Mouse (Mus musculus) layer of hippocampus, adult 2 months (tissue): ENCODE measurements around the gene C2cd3. TPM values are rescaled to one million over a fixed set of nuclear protein-coding genes. Genes with fewer than 3 reads are reported as not detected.

ENCODE experiments used
- DNase-seq, 2 experiments: peaks; one replicate each; pipeline ENCODE4 v3.0.0; 2022; ENCODE audit warnings: low spot score in 2 of 2
- H3K27ac ChIP-seq: fragments of 200-600 bp; 2 replicates; pipeline ENCODE4 v1.8.1; 2022
- H3K4me3 ChIP-seq: fragments of 200-600 bp; 2 replicates; pipeline ENCODE4 v1.8.1; 2022; ENCODE audit warnings: mild to moderate bottlenecking
- CTCF ChIP-seq: fragments of 200-600 bp; conservative IDR thresholded peaks from 2 replicates; pipeline ENCODE4 v1.8.1; 2022; ENCODE audit warnings: antibody characterized with exemption, mild to moderate bottlenecking, moderate library complexity
- total RNA-seq, 2 experiments: library from RNA; stranded (reverse); gene quantifications; 2 replicates each; pipeline ENCODE4 v1.2.3; 2021

C2cd3 gene
- total RNA-seq, 2 experiments from 2014 or later = 22.7 to 22.8 TPM

DNA sequence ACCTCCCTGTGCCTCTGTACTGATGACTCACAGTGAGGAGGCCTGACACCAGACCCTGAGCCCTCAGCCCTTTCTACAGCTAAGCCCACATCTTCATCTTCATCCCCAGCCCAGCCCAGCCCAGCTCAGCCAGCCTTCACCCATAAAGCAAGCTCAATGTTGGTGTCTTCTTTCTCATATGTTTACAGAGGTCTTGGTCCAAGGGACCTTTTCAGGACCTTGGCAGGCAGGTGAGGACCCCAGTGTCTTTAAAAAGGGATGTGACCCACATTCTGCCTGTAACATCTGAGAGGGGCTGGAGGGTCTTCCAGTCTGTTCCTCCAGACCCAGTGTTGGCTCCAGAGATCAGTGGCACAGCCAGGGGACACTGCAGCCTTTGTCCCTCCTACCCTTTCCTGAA, 127.4 kb downstream of the C2cd3 start:
- Histone ChIP-seq H3K27ac (no peak overlapping the region), H3K4me3 (no peak overlapping the region)
- no peak for DNase-seq
- TF ChIP-seq CTCF = no peak

DNA sequence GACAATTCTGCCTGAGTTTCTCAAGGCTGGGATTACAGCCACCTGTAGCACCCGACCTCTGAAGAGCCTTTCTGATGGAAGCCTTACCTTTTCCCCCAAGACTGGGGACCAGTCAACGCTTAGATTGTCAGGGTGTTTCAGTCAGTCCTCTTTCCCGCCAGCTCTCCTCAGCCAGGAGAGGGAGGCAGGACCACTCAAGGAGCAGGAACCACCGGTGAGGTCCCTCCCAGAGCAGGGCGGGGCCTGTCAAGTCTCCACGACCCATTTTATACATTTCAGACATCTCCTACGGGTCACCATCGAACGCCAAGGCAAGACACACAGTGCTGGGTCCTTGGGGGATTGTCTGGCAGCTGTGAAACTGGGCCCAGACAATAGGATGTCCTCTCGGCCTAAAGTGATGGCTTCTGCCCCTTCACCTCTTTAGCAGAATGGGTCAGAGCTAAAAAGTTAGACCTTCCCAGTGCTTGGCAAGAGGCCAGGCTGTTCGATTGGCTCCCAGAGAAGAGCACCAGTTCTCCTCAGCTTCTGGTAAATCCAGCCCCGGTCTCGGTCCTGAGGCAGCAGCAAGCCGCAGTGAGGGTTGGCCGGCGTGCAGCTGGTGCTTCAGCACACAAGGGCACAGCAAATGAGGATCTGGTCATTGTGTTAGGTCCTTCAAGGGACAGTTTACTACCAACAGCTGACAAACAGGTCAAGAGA, 128.4 kb downstream of the C2cd3 start:
- DNase-seq = no peak
- TF ChIP-seq CTCF = no peak
- no peak overlapping the region for H3K27ac ChIP-seq
- H3K4me3 ChIP-seq = no peak overlapping the region

DNA sequence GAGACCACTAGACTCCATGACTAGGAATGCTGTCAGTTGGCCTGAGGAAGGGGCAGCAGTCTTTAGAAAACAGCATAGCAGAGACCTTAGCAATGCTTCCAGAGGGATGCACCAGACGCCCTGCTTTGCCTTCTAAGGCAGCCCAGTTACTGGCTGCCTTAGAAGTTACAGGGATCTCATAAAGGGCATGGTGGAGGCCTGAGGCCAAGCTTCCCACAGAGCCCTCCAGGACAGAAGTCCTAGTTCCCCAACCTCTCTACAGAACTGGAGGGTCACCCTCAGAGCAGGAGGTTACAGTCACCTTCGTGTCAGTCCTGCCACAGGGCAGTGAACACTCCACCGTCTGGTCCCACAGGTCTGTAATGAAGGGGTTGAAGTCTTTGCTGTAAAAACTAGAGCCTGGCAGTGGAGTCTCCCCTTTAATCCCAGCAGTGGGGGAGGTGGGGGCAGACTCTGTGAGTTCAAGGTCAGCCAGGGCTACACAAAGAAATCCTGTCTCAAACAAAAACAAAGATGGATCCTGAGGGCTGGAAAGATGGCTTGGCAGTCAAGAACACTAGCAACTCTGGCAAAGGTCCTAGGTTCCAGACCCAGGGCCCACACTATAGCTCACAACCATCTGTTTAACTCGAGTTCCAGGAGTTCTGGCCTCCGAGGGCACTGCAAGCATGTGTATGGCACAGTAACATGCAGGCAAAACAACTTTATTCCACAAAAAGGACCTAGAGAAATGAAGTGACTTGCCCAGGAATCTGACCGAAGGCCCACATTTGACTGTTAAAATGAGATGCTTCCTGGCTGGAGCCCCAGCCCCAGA, 129.2 kb downstream of the C2cd3 start:
- DNase-seq = no peak
- Histone ChIP-seq H3K27ac (no peak overlapping the region), H3K4me3 (no peak overlapping the region)
- no peak for TF ChIP-seq CTCF

DNA sequence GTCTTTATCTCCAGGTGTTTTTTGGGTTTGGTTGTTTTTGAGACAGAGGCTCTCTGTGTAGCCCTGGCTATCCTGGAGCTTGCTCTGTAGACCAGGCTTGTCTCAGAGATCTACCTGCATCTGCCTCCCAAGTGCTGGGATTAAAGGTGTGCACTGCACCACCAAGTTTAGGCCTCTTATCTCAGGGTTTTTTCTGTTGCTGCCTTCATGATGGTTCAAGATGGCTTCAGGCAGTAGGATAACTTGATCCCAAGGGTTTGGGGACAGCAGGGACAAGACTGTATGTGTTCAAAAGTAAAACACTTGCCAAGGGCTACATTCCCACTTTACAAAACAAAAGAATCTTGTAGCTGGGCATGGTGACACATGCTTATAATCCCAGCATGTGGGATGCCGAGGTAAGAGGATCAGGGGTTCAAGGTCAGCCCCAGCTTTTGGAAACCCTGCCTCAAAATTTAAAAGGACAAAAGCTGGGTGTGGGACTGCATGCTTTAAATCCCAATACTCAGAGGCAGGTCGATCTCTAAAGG, 129.9 kb downstream of the C2cd3 start:
- no peak overlapping the region for H3K4me3 ChIP-seq
- no peak overlapping the region for H3K27ac ChIP-seq
- no peak for TF ChIP-seq CTCF
- no peak for DNase-seq

DNA sequence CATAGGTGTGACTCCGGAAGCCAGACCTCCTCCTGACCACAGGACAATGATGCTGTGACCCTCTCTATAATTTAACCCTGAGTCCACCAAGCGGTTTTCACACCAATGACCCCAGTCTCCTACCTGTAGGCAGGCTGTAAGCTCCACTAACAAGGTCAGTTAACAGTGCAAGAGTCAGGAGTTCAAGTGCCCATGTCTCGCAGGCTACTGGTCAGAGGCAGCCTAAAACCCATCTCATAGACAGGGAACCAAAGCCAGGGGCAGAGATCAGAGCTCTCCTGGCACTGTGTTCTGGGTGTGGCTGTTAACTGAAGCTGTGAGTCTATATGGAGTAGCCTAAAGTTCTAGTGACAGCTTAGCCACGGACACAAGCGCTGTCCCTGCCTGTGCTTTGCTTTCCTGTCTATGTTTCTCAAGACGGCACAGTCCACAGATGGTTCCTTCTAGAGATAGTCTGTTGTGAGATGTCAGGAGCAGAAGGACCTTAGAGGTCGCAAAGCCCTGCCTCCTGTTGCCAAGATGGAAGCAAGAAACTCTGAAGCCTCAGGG, 130.4 kb downstream of the C2cd3 start:
- no peak for TF ChIP-seq CTCF
- DNase-seq = no peak

DNA sequence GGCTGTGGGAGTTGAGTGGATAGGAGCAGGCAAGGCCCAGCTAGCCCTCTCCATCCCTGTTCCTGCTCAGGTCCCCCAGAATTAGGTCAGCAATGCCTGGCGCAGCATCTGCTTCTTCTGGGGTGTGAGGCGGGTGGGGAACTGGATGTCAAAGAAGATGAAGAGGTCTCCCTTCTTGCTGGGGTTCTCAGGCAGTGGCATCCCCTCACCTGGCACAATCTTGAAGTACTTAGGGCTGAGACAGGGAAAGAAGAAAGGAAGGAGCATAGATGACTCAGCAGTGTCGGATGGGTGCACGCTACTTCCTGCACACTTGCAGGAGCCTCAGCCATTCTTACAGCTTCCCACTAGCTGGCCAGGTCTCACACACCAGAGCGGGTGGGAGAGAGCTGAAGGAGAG, 131.0 kb downstream of the C2cd3 start:
- TF ChIP-seq CTCF = no peak
- no peak overlapping the region for H3K4me3 ChIP-seq
- no peak for DNase-seq
- H3K27ac ChIP-seq = no peak overlapping the region

More for the DNA sequence above, 130.4 kb downstream of the C2cd3 start:
- Histone ChIP-seq H3K4me3 (no peak overlapping the region), H3K27ac (no peak overlapping the region)

DNA sequence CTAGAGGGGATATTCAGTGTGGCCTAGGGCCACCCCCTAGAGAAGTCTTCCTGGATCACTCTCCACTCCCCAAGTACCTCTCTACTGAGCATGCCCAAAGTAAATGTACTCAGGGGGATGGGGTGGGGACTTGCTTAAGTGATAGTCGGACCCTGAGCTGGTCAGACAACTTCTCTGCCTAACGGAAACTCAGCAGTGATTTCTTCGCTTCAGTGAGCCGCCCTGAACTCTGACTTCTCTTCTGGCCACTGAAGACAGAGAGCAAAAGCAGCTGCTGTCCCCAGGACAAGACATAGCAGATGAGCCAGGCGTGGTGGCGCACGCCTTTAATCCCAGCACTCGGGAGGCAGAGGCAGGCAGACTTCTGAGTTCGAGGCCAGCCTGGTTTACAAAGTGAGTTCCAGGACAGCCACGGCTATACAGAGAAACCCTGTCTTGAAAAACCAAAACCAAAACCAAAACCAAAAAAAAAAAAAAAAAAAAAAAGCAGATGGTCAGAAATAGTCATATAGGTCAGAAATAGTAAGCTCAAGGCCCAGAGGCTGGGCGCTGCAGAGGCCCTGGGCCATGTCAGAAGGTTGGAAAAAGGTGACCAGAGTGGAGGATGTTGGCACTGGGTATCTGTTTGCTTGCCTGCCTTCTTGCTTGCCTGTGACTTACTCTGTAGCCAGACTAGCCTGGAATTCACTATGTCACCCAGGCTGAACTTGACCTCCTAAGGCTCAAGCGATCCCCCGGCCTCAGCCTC, 132.9 kb downstream of the C2cd3 start:
- H3K27ac ChIP-seq = no peak overlapping the region
- DNase-seq = no peak
- no peak for TF ChIP-seq CTCF
- no peak overlapping the region for H3K4me3 ChIP-seq

DNA sequence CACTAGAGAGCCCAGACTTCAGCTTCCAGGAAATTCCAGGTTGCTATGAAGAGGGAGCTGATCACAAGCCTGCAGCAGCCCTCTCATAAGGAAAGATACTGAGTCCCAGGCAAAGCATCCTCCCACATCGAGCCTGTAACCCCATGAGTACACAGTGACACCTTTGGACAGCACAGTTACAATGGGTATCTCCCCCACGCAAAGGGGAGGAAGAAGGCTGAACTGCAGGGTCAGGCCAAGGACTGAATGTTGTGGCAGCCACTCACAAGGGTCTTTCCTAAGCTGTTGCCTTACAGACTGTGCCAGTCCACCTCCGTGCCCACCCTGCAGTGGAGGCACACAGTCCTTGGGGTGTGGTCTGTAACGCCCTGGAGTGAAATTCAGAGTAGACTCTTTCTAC, 134.5 kb downstream of the C2cd3 start:
- no peak for TF ChIP-seq CTCF
- DNase-seq = no peak

DNA sequence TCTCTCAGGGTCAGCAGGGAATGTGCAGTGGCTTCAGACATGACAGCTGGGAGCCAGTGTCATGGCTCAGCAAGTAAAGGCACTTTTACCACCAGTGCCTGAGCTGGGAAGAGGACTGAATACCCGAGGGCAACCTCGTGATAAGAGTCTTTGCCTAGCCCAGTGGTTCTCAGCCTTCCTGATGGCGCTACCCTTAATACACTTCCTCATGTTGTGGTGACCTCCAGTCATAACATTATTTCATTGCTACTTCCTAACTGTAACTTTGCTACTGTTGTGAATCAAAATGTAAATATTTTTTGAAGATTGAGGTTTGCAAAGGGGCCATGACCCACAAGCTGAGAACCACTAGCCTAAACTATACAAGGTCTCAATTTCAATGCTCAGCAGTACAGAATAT, 136.6 kb downstream of the C2cd3 start:
- Histone ChIP-seq H3K4me3 (no peak overlapping the region), H3K27ac (no peak overlapping the region)
- no peak for DNase-seq
- TF ChIP-seq CTCF = no peak

More for the DNA sequence above, 134.5 kb downstream of the C2cd3 start:
- H3K27ac ChIP-seq = no peak overlapping the region
- H3K4me3 ChIP-seq = no peak overlapping the region

DNA sequence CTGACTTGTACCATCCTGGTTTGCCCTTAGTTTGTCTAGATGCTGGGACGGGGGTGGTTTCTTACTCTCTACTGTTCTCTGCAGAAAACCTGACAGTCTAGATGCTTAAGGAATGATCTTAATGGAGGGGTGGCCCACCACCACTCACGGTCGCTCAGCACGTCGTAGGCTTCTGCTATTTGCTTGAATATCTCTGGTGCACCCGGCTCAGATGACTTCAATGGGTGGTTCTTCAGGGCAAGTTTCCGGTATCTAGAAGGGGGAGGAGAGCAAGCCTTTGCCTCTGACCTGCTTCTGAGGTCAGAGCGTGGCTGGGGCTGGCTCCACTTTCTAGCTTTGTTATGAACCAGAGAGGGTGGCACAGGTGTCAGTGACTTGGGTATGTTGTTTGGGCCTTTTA, 139.6 kb downstream of the C2cd3 start:
- TF ChIP-seq CTCF = no peak
- Histone ChIP-seq H3K27ac (no peak overlapping the region), H3K4me3 (no peak overlapping the region)
- DNase-seq = no peak

DNA sequence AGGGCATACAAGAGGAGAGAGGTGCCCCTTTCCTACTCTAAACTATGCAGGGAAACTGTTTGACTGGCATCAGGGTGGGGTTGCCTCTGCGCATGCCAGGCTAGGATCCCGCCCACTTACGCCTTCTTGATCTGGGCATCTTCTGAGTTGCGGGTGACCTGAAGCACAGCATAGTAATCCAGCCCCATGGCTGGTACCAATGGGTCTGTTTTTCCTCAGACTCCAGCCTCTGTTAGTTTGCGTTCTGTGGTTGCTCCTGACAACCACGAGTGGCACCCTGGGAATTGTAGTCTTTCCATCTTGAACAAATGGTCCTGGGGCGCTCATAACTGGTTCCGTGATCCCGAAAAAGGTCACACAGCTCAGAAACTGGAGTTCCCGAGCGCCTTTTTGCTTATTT, 142.5 kb downstream of the C2cd3 start, which contains the start of gene Dnajb13:
TSS of gene Dnajb13 (minus strand) at position 388 of the 400 bp plus-strand sequence.
- Histone ChIP-seq H3K27ac (no peak within 1 kb of the TSS), H3K4me3 (peak within 1 kb of the TSS; percentile 13; the same call in 1 of the 2 replicates)
- no peak for DNase-seq
- TF ChIP-seq CTCF = no peak

Other genes starting within 250 kb of the C2cd3 start
- 1 to 10 TPM; 3.9 to 5.4 TPM for gene Lipt2, start 213.0 kb upstream of the C2cd3 start, total RNA-seq
- gene Kcne3, start 195.7 kb upstream of the C2cd3 start, total RNA-seq = 1 to 10 TPM in 1 of 2 experiments, under 1 TPM in 1; 0.54 to 1.2 TPM
- gene Pgm2l1, start 144.8 kb upstream of the C2cd3 start, total RNA-seq = 100 to 1,000 TPM; 282 to 286 TPM
- 1 to 10 TPM; 6.4 to 8.3 TPM for gene P4ha3, start 86.7 kb upstream of the C2cd3 start, total RNA-seq
- 100 to 1,000 TPM; 147 to 154 TPM for gene Ppme1, start 74 bp downstream of the C2cd3 start, total RNA-seq
- gene Ucp3, start 100.8 kb downstream of the C2cd3 start, total RNA-seq = 1 to 10 TPM; 3.0 to 3.6 TPM
- 10 to 100 TPM; 69.0 to 72.4 TPM for gene Ucp2, start 121.1 kb downstream of the C2cd3 start, total RNA-seq
- gene Dnajb13, start 142.7 kb downstream of the C2cd3 start, total RNA-seq = under 1 TPM; 0.39 to 0.51 TPM
- 1 to 10 TPM; 7.8 to 9.4 TPM for gene Coa4, start 164.8 kb downstream of the C2cd3 start, total RNA-seq
- gene Rab6a, start 235.2 kb downstream of the C2cd3 start, total RNA-seq = 100 to 1,000 TPM; 349 to 374 TPM
- gene Mrpl48, start 236.1 kb downstream of the C2cd3 start, total RNA-seq = 10 to 100 TPM; 64.8 to 67.1 TPM